Mouse (Mus musculus) liver, adult 2 months (tissue): ENCODE measurements at regions not wholly inside any gene's neighbourhood (a gene's known extent, or its start where the extent isn't known, plus 50 kb on each side); places are given as distances from the start of the nearest gene placed in this dataset.

ENCODE experiments used
- CTCF ChIP-seq: fragments of 200-500 bp; IDR thresholded peaks from 2 replicates; pipeline ENCODE4 v1.5.1; 2011; ENCODE audit warnings: low read depth, low read length, control low read depth
- POLR2A ChIP-seq: fragments of 200-500 bp; IDR thresholded peaks from 2 replicates; pipeline ENCODE4 v1.6.1; 2011; ENCODE audit warnings: low read length, control low read depth; ENCODE audit not compliant: insufficient read depth; ENCODE audit errors: extremely low read depth

DNA sequence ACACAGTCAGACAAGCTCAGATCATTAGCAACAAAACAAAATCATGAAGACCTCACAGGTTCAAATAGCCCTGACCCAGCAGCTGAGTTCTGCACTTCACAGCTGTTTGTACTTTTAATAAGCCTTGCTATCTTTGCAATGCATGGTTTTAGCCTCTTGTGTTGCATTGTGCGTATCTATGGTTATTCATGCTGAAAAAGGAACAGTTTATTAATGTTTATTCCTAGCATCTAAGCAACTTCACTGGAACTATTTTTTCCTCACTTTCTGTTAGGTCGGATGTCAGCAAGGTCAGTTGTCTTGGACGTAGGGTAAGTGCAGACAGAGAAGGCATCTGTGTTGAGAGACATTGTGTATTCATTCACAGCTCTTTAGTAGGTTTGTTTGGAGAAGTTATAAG is 107.3 kb upstream of the Ccn2 start:
- TF ChIP-seq POLR2A (no peak), CTCF (no peak)
